Mouse (Mus musculus) forebrain, postnatal 0 days (tissue): ENCODE results near the gene Rhbdd3. TPM values are rescaled to one million over a fixed set of nuclear protein-coding genes. Genes with fewer than 3 reads are reported as not detected.

Source experiments
- ATAC-seq: fragments of 200-750 bp; cut with Nextera tagmentation; 2 replicates; pipeline ENCODE4 v1.8.0; 2017; ENCODE audit warnings: mild to moderate bottlenecking, moderate library complexity
- DNase-seq: peaks from one replicate; pipeline ENCODE4 v3.0.0-alpha.2; 2015
- H3K27ac ChIP-seq: fragments of 300-500 bp; sonication (generic); 2 replicates; pipeline ENCODE4 v1.5.1; 2014; ENCODE audit warnings: low read depth, mild to moderate bottlenecking, antibody characterized with exemption, low read length, moderate library complexity, mixed read lengths
- H3K27me3 ChIP-seq: fragments of 300-500 bp; sonication (generic); 2 replicates; pipeline ENCODE4 v1.6.1; 2014; ENCODE audit warnings: mild to moderate bottlenecking, low read length, mixed read lengths; ENCODE audit not compliant: insufficient read depth
- H3K36me3 ChIP-seq: fragments of 300-500 bp; sonication (generic); 2 replicates; pipeline ENCODE4 v1.6.1; 2014; ENCODE audit warnings: mild to moderate bottlenecking, moderate library complexity; ENCODE audit not compliant: insufficient read depth
- H3K4me1 ChIP-seq: fragments of 300-500 bp; sonication (generic); 2 replicates; pipeline ENCODE4 v1.6.1; 2014; ENCODE audit warnings: antibody characterized with exemption; ENCODE audit not compliant: insufficient read depth
- H3K4me2 ChIP-seq: fragments of 300-500 bp; sonication (generic); 2 replicates; pipeline ENCODE4 v1.6.1; 2014; ENCODE audit warnings: low read depth, mild to moderate bottlenecking, moderate library complexity
- H3K4me3 ChIP-seq: fragments of 300-500 bp; sonication (generic); 2 replicates; pipeline ENCODE4 v1.5.1; 2014; ENCODE audit warnings: low read depth, low read length, mixed read lengths
- H3K9ac ChIP-seq: fragments of 300-500 bp; sonication (generic); 2 replicates; pipeline ENCODE4 v1.6.1; 2014; ENCODE audit warnings: mild to moderate bottlenecking
- H3K9me3 ChIP-seq: fragments of 300-500 bp; sonication (generic); 2 replicates; pipeline ENCODE4 v1.6.1; 2016; ENCODE audit warnings: low read length
- CTCF ChIP-seq: sonication (generic); IDR thresholded peaks from 2 replicates; pipeline ENCODE4 v1.5.1; 2016; ENCODE audit warnings: antibody characterized with exemption, control low read depth, low read depth
- WGBS: fragments of 180-500 bp; shearing (Covaris S2); extraction: QIAGEN DNeasy Blood & Tissue Kit; methylation state at CpG from one replicate; pipeline ENCODE4 v1.1.7; 2014; 5-methylcytosine and 5-hydroxymethylcytosine counted together
- polyA plus RNA-seq: library from polyadenylated mRNA; unstranded; fragments of >200 nt; fragmentation: Nextera tagmentation; extraction: Ambion mirVana; gene quantifications from 2 replicates; pipeline ENCODE4 v1.2.1, GENCODE M21; 2015
- total RNA-seq: library from RNA; depleted of rRNA; stranded (reverse); fragments of >200 nt; gene quantifications from 2 replicates; pipeline ENCODE4 v1.2.3, GENCODE M21; 2014; rRNA removed

The Rhbdd3 gene
- 31.0 and 34.5 TPM in 2 replicates for total RNA-seq
- polyA plus RNA-seq: 33.3 and 36.6 TPM in 2 replicates

DNA sequence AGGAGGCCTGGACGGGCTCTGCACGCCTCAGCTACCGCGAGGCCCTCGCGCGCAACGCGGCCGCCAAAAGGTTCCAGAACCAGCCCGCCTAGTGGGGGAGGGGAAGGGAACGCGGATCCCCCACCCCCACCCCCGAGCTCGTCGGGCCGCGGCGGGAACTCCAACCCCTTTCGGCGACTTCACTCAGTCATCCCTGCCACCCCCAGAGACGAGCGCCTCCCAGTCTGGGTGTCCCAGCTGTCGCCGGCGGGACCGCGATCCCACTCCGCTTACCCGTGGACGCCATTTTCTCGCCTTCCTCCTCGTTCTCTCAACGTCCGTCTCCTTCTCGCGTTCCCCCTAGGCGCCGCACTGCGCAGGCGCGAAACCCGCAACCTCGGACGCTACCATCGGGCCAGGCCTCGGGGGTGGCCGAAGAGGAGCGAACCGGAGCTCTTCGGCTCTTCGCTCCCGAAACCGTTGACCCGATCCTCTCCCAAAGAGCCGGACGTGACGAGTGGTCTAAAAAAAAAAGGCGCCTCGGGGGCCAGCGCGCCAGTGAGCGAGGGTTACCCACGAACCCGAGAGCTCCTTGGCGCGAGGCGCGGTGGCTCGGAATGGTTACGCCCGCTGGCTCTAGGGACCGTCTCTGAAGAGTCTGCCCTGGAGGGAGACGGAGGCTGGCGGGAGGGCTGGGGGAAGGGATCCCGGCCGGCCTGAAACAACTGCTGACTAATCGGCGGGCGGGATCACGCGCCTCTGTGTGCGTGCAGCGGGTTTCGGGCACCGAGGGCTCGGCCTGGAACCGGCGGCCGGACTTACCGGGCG, at the start of gene Rhbdd3, which contains the start of gene Ewsr1:
Gene Rhbdd3, plus strand, starts transcription at position 191 of the 807 bp plus-strand sequence.
Gene Ewsr1, minus strand, starts transcription at position 531 of the 807 bp plus-strand sequence.
- peaks cover 16% of the 10 kb centered on the region; the same call in 1 of the 2 replicates for H3K4me1 ChIP-seq
- peak within 1 kb of the TSS; percentile 93 for H3K4me3 ChIP-seq
- ATAC-seq (peak; percentile 93), DNase-seq (peak; percentile 99)
- H3K9me3 ChIP-seq: no peaks in the 10 kb centered on the region
- 2% methylated on average over 90 of the region's 92 CpGs for WGBS
- H3K27me3 ChIP-seq: no peaks in the 10 kb centered on the region
- peak within 1 kb of the TSS; percentile 75 for H3K4me2 ChIP-seq
- H3K9ac ChIP-seq: peak within 1 kb of the TSS; percentile 91
- H3K27ac ChIP-seq: peak within 1 kb of the TSS; percentile 98
- no peaks in the 10 kb centered on the region for H3K36me3 ChIP-seq
- TF ChIP-seq CTCF: no peak

GRCm38 (mm10) chr11:5051629-5052028, 47.1 kb upstream of the Rhbdd3 start:
- Histone ChIP-seq H3K4me1 (peaks cover 6% of the 10 kb centered on the region; the same call in 1 of the 2 replicates), H3K9me3 (no peaks in the 10 kb centered on the region), H3K36me3 (no peaks in the 10 kb centered on the region), H3K27me3 (no peaks in the 10 kb centered on the region), H3K4me2 (no peak overlapping the region), H3K27ac (no peak overlapping the region), H3K9ac (no peak overlapping the region), H3K4me3 (no peak overlapping the region)
- no peak for ATAC-seq
- 76% methylated on average over 10 of the region's 10 CpGs for WGBS
- TF ChIP-seq CTCF: no peak
- DNase-seq: no peak

DNA sequence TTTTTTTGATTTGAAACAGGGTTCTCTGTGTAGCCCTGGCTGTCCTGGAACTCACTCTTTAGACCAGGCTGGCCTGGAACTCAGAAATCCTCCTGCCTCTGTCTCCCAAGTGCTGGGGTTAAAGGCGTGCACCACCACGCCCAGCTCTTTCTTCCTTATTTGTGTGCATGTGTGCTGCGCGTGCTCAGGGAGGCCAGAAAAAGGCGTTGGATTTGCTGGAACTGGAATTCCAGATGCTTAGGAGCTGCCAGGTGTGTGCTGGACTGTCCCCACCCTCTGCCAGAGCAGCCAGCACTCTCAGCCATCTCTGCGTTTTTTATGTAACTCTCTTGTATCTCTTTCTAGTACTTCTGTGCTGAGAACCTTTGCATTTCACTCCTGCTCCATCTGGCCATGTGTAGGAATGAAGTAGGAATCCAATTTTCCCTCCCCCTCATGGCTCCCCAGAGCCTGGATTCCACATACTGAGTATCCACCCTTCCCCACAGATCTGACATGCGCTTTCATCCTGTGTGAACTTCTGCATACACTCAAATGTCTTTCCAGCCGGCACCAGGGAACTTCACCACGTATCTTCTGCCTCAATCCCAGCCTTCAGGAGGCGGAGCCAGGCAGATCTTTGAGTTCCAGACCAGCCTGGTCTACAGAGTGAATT, 46.4 kb upstream of the Rhbdd3 start:
- WGBS: 72% methylated on average over 10 of the region's 10 CpGs
- Histone ChIP-seq H3K36me3 (no peaks in the 10 kb centered on the region), H3K4me1 (peaks cover 9% of the 10 kb centered on the region), H3K27me3 (peaks cover 6% of the 10 kb centered on the region; the same call in 1 of the 2 replicates), H3K9ac (no peak overlapping the region), H3K4me3 (no peak overlapping the region), H3K9me3 (no peaks in the 10 kb centered on the region), H3K27ac (no peak overlapping the region), H3K4me2 (no peak overlapping the region)
- TF ChIP-seq CTCF: no peak
- ATAC-seq (peak; percentile 28; the same call in 1 of the 2 replicates), DNase-seq (no peak)

DNA sequence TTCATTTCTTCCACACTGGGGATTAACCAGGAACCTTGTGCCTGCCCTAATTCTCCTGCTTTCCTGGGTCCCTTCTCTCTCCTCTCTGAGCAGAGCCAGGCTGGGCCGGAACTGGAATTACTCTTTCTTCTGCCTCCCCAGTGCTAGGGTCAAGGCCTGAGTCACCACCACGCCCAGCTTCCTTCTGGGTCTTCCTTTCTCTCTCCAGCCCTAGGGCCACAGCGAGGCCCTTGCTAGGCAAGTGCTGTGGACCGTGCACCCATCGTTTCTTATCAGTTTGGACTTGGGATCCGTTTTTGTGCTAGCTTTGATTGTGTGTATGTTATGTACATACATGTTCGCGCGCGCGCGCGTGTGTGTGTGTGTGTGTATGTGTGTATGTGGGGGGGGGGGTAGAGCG, 44.6 kb upstream of the Rhbdd3 start:
- H3K4me2 ChIP-seq: no peak overlapping the region
- H3K27ac ChIP-seq: no peak overlapping the region
- H3K4me3 ChIP-seq: no peak overlapping the region
- H3K4me1 ChIP-seq: peaks cover 9% of the 10 kb centered on the region
- DNase-seq: no peak
- H3K9ac ChIP-seq: no peak overlapping the region
- 94% methylated on average over 14 of the region's 14 CpGs for WGBS
- ATAC-seq: no peak
- no peak for TF ChIP-seq CTCF
- no peaks in the 10 kb centered on the region for H3K36me3 ChIP-seq
- H3K27me3 ChIP-seq: peaks cover 17% of the 10 kb centered on the region
- H3K9me3 ChIP-seq: no peaks in the 10 kb centered on the region

GRCm38 (mm10) chr11:5054874-5055273, 43.9 kb upstream of the Rhbdd3 start:
- no peak for TF ChIP-seq CTCF
- DNase-seq (no peak), ATAC-seq (no peak)
- peaks cover 9% of the 10 kb centered on the region for H3K4me1 ChIP-seq
- H3K36me3 ChIP-seq: no peaks in the 10 kb centered on the region
- H3K27ac ChIP-seq: no peak overlapping the region
- H3K9ac ChIP-seq: no peak overlapping the region
- H3K4me3 ChIP-seq: no peak overlapping the region
- H3K9me3 ChIP-seq: no peaks in the 10 kb centered on the region
- H3K27me3 ChIP-seq: peaks cover 25% of the 10 kb centered on the region
- H3K4me2 ChIP-seq: no peak overlapping the region
- WGBS: 71% methylated on average over 6 of the region's 6 CpGs

DNA sequence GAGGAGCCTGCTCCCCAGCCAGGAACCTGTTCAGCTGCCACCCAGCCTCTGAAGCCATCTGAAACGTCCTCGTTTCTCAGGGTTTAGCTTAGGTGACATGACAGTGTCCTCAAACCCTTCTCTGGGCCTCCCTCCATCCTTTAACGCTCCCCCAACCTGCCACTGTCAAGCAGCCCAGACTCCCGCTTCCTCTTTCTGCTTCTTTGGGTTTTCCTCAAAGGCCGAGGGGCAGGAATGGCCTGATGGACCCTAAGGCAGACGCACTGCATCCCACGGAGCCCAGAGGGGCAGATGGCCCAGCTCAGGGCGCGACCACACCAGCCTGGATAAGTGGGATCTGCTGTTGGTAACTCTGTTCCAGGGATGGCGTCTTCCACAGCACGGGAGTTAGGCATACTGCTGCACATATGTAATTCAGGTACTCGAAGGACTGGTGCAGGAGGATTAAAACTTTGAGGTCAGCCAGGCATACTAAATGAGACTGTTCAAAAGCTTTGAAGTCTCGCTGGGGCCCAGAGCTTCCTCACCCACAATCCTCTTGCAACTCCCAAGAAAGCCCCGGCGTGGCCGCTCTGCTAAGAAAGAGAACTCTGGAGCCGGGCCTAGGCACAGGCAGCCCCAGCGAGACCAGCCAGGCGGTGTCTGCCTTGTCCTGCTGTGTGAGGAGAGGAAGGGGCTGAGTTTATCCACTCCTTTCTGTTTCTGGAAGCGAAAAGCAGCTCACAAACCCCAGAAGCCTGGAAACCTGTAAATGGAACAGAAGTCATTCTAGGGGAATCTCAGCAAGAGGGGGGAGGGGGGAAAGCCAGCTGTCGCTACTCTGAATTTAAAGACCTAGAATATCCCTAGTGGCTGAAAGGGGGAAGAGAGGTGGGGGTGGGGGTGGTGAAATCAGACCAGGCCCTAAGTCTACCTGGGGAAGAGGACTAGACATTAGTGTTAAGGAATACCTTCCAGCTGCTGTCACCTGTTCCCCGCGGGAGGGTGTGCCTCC, 42.5 kb upstream of the Rhbdd3 start:
- peaks cover 10% of the 10 kb centered on the region for H3K4me1 ChIP-seq
- ATAC-seq (peak; percentile 30), DNase-seq (peak; percentile 60)
- 31% methylated on average over 23 of the region's 23 CpGs for WGBS
- no peaks in the 10 kb centered on the region for H3K9me3 ChIP-seq
- H3K36me3 ChIP-seq: peaks cover 8% of the 10 kb centered on the region; the same call in 1 of the 2 replicates
- H3K27me3 ChIP-seq: peaks cover 38% of the 10 kb centered on the region
- H3K4me2 ChIP-seq: no peak overlapping the region
- H3K9ac ChIP-seq: no peak overlapping the region
- 0 out of 2 replicates have a peak overlapping the region, but pooled peaks have one; percentile 29 for H3K27ac ChIP-seq
- TF ChIP-seq CTCF: peak; percentile 31; the same call in 1 of the 2 replicates
- H3K4me3 ChIP-seq: no peak overlapping the region
